Mouse (Mus musculus): ENCODE results near the gene Ptpn18.

- TF ChIP-seq MAFK (IDR thresholded peaks at IDR 0.05; ENCODE audit: insufficient read depth, low read depth, low read length) (no peak), HCFC1 (IDR thresholded peaks at IDR 0.05; ENCODE audit: borderline replicate concordance, insufficient read depth, low read length) (no peak), CHD2 (IDR thresholded peaks at IDR 0.05; ENCODE audit: low read depth, low read length) (no peak), ZC3H11A (IDR thresholded peaks at IDR 0.05; ENCODE audit: borderline replicate concordance, low read depth, low read length) (no peak)
Measured at GRCm38 (mm10) chr1:34433891-34434521, 25.6 kb upstream of the Ptpn18 start.

Data from ES-E14 (cell line).